ENCODE assay signal across 46 mouse cellular contexts in genomic region chr4:137350627-137351026, GRCm38 (mm10). TPM values are rescaled to one million over a fixed set of nuclear protein-coding genes. Genes with fewer than 3 reads are reported as not detected.
"Had no signal": no experiment of that assay in that cellular context is flagged by ENCODE, and none has a peak within 500 bp of the region (broad histone marks: within the 10 kb centered on the region; RNA-seq: fewer than 3 reads in every experiment).

No protein-coding gene starts in this region.

- H3K9me3 ChIP-seq: limb, embryonic 10.5 days; limb, embryonic 12.5 days; limb, embryonic 13.5 days; limb, embryonic 15.5 days; liver, embryonic 12.5 days; liver, embryonic 13.5 days; liver, embryonic 15.5 days; lung, embryonic 15.5 days; megakaryocyte, embryonic 14.5 days; midbrain, embryonic 10.5 days; midbrain, embryonic 12.5 days; midbrain, embryonic 13.5 days; midbrain, embryonic 15.5 days; neural tube, embryonic 12.5 days had no signal

- H3K4me3 ChIP-seq: limb, embryonic 10.5 days; limb, embryonic 12.5 days; limb, embryonic 13.5 days; limb, embryonic 15.5 days; liver, embryonic 12.5 days; liver, embryonic 13.5 days; liver, embryonic 15.5 days; lung, embryonic 15.5 days; megakaryocyte, embryonic 14.5 days; midbrain, embryonic 10.5 days; midbrain, embryonic 12.5 days; midbrain, embryonic 13.5 days; midbrain, embryonic 15.5 days; myocyte; neural tube, embryonic 12.5 days had no signal

- ATAC-seq: liver, embryonic 12.5 days; liver, postnatal 0 days; lung, postnatal 0 days; midbrain, embryonic 13.5 days; midbrain, embryonic 15.5 days; midbrain, embryonic 16.5 days had no signal

- H3K4me2 ChIP-seq: limb, embryonic 12.5 days; limb, embryonic 13.5 days; limb, embryonic 15.5 days; liver, embryonic 11.5 days; liver, embryonic 12.5 days; liver, embryonic 13.5 days; liver, embryonic 15.5 days; lung, embryonic 14.5 days; lung, embryonic 15.5 days; midbrain, embryonic 11.5 days; midbrain, embryonic 12.5 days; midbrain, embryonic 13.5 days; midbrain, embryonic 15.5 days; neural tube, embryonic 12.5 days had no signal

- H3K9ac ChIP-seq: limb, embryonic 12.5 days; limb, embryonic 13.5 days; limb, embryonic 15.5 days; liver, embryonic 12.5 days; liver, embryonic 13.5 days; liver, embryonic 14.5 days; liver, embryonic 15.5 days; liver, postnatal 0 days; lung, embryonic 14.5 days; lung, embryonic 15.5 days; midbrain, embryonic 12.5 days; midbrain, embryonic 13.5 days; midbrain, embryonic 15.5 days; neural tube, embryonic 12.5 days had no signal

- H3K36me3 ChIP-seq: midbrain, embryonic 12.5 days; midbrain, embryonic 13.5 days; midbrain, embryonic 15.5 days had no signal

- H3K27ac ChIP-seq: limb, embryonic 10.5 days; limb, embryonic 12.5 days; limb, embryonic 13.5 days; limb, embryonic 15.5 days; liver, embryonic 12.5 days; liver, embryonic 13.5 days; liver, embryonic 14.5 days; liver, embryonic 15.5 days; lung, embryonic 15.5 days; midbrain, embryonic 10.5 days; midbrain, embryonic 12.5 days; midbrain, embryonic 13.5 days; midbrain, embryonic 15.5 days; neural tube, embryonic 12.5 days had no signal

- H3K27me3 ChIP-seq: limb, embryonic 12.5 days; limb, embryonic 13.5 days; limb, embryonic 15.5 days; liver, embryonic 12.5 days; liver, embryonic 13.5 days; liver, embryonic 15.5 days; lung, embryonic 15.5 days; megakaryocyte, embryonic 14.5 days; midbrain, embryonic 12.5 days; midbrain, embryonic 13.5 days; midbrain, embryonic 15.5 days; neural tube, embryonic 12.5 days had no signal

- DNase-seq: left cerebral cortex, postnatal 4 days; liver; liver, embryonic 13.5 days; liver, postnatal 0 days; lung, adult 18-20 months; lung, adult 2 months; lung, embryonic 14.5 days; lung, postnatal 10 days; lung, postnatal 14 days; lung, postnatal 36 days; lung, postnatal 4 days; midbrain, embryonic 14.5 days had no signal

RNA-seq across cellular contexts. Expression of gene Cela3a, which starts 59.0 kb away (rescaled TPM):
- total RNA-seq: left cerebral cortex, postnatal 10 days; left cerebral cortex, postnatal 14 days; left cerebral cortex, postnatal 25 days; left cerebral cortex, postnatal 36 days; left cerebral cortex, postnatal 4 days; liver, adult 2 months; megakaryocyte progenitor cell, adult 5-6 weeks; megakaryocyte, adult 5-6 weeks; megakaryocyte-erythroid progenitor cell, adult 5-6 weeks; midbrain, postnatal 0 days; monocyte, adult 5-6 weeks had no signal
- polyA plus RNA-seq: limb, embryonic 10.5 days; limb, embryonic 11.5 days; limb, embryonic 12.5 days; limb, embryonic 13.5 days; limb, embryonic 14.5 days; limb, embryonic 15.5 days; liver, adult 2 months; liver, embryonic 11.5 days; liver, embryonic 12.5 days; liver, embryonic 13.5 days; liver, embryonic 14.5 days; liver, embryonic 15.5 days; liver, embryonic 16.5 days; liver, postnatal 0 days; lung, adult 2 months; lung, embryonic 14.5 days; lung, embryonic 15.5 days; lung, embryonic 16.5 days; lung, postnatal 0 days; midbrain, embryonic 10.5 days; midbrain, embryonic 11.5 days; midbrain, embryonic 12.5 days; midbrain, embryonic 13.5 days; midbrain, embryonic 14.5 days; midbrain, embryonic 15.5 days; midbrain, embryonic 16.5 days; midbrain, postnatal 0 days; neural tube, embryonic 11.5 days; neural tube, embryonic 12.5 days had no signal
